Mouse (Mus musculus) mammary gland, adult 2 months (tissue): ENCODE data around the gene Cd209d. TPM values are rescaled to one million over a fixed set of nuclear protein-coding genes. Genes with fewer than 3 reads are reported as not detected.

Source experiments
- polyA plus RNA-seq: library from polyadenylated mRNA; depleted of rRNA; stranded (reverse); fragments of >200 nt; gene quantifications from 2 replicates; pipeline ENCODE4 v1.2.3, GENCODE M21; 2012; ENCODE audit warnings: low replicate concordance; rRNA removed

The Cd209d gene
- polyA plus RNA-seq: 10.3 and 29.4 TPM in 2 replicates

DNA sequence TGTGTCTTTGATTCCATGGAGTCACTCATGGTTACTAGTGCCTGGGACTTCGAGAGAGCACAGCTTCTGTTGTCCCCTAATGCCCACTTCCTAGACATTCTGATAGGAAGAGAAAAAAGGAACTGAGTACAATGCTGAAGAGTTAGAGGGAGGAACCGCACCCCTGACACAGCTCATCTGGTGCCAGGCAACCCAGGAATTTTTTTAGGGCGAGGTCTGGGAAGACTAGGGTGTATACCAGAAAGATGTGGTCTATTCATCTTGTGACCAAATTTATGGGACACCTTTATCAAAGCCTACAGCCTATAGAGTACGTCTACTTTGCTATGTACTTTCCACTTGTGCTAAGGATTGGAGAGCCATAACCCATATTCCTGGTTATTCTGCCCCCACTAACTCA, at the start of gene Cd209d:
Gene Cd209d, minus strand, starts transcription at position 101 of the 400 bp plus-strand sequence.

DNA sequence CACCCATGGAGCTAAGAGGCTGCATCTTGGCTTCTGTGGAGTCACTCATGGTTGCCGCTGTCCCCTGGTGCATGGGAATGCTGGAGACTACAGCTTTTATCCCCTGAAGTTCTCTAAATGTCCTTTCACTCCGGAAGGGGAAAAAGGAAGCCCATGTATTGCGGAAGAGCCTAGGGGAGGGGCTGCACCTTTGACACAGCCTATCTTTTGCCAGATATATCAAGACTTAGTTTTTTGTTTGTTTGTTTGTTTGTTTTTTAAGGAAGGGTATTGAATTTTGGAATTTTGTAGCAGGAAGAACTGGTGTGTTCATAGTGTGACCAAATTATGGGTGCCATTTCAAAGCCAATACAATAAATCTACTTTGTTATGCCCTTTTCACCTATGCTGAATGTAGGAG, 48.4 kb upstream of the Cd209d start, which contains the start of gene Cd209b:
Gene Cd209b, minus strand, starts transcription at position 101 of the 400 bp plus-strand sequence.

DNA sequence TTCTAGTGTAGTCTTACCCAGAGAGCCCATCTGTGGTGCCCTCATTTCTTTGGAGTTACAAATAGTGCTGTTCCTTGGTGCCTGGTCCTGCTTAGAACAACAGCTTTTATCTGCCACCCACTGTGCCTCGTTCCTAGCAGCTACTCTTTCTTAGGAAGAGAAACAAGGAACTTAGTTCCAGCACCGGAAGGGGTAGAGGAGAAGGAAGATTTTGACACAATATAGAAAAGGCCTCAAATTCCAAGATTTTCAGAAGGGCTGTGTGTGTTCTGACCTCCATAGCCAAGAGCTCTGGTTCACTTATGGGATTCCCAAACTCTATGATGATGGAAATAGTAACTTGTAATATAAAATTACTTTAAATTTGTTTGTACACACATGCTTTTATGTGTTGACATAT, 24.1 kb downstream of the Cd209d start, which contains the start of gene Cd209e:
Gene Cd209e, minus strand, starts transcription at position 101 of the 400 bp plus-strand sequence.

Other genes with a start within 250 kb of the Cd209d start
- 123 and 137 TPM in 2 replicates for gene Stxbp2, start 247.6 kb downstream of the Cd209d start, polyA plus RNA-seq
- gene Retn, start 222.8 kb downstream of the Cd209d start, polyA plus RNA-seq: 504 and 837 TPM in 2 replicates
- 1.4 and 2.4 TPM in 2 replicates for gene Mcemp1, start 212.8 kb downstream of the Cd209d start, polyA plus RNA-seq
- gene Fcor, start 206.2 kb downstream of the Cd209d start, polyA plus RNA-seq: 92.6 and 226 TPM in 2 replicates
- 31.3 and 44.5 TPM in 2 replicates for gene Trappc5, start 202.3 kb downstream of the Cd209d start, polyA plus RNA-seq
- gene Fcer2a, start 184.4 kb downstream of the Cd209d start, polyA plus RNA-seq: 34.8 and 48.3 TPM in 2 replicates
- 1.1 and 1.9 TPM in 2 replicates for gene Clec4g, start 157.9 kb downstream of the Cd209d start, polyA plus RNA-seq
- 3.8 and 9.8 TPM in 2 replicates for gene Cd209a, start 129.6 kb downstream of the Cd209d start, polyA plus RNA-seq
- gene Cd209e, start 24.2 kb downstream of the Cd209d start, polyA plus RNA-seq: 0.25 and 1.7 TPM in 2 replicates
- 27.8 and 85.7 TPM in 2 replicates for gene Cd209b, start 48.3 kb upstream of the Cd209d start, polyA plus RNA-seq
- gene Cd209c, start 76.2 kb upstream of the Cd209d start, polyA plus RNA-seq: 2.8 and 8.1 TPM in 2 replicates
- gene Cd209f, start 227.3 kb upstream of the Cd209d start, polyA plus RNA-seq: 66.9 and 109 TPM in 2 replicates